Mouse (Mus musculus): ENCODE results near the gene Hs3st3b1. TPM values are rescaled to one million over a fixed set of nuclear protein-coding genes. Genes with fewer than 3 reads are reported as not detected.

The Hs3st3b1 gene
- polyA plus RNA-seq, 1 experiment from 2014 or later: 2.5 TPM

GRCm38 (mm10) chr11:63850261-63850660 lies 71.8 kb downstream of the Hs3st3b1 start:
- Histone ChIP-seq H3K9ac (ENCODE audit: low read depth, low read length) (no peak overlapping the region), H3K4me3 (ENCODE audit: low read depth, low read length) (no peak overlapping the region), H3K4me1 (replicated peaks; ENCODE audit: control insufficient read depth, insufficient read depth, low read length) (no peaks in the 10 kb centered on the region), H3K4me2 (replicated peaks; ENCODE audit: low read depth) (no peak overlapping the region), H3K27ac (ENCODE audit: low read depth, low read length) (no peak overlapping the region), H3K9me3 (ENCODE audit: control insufficient read depth) (no peaks in the 10 kb centered on the region), H3K27me3 (replicated peaks; ENCODE audit: control insufficient read depth, insufficient read depth, low read length) (no peaks in the 10 kb centered on the region), H3K36me3 (ENCODE audit: control insufficient read depth, insufficient read depth) (no peaks in the 10 kb centered on the region)
- TF ChIP-seq CTCF (IDR thresholded peaks at IDR 0.05; ENCODE audit: low read depth): no peak
- ATAC-seq: no peak
- 72% methylated on average over 4 of the region's 4 CpGs for WGBS

- no peaks in the 10 kb centered on the region for H3K9me3 ChIP-seq (ENCODE audit: control insufficient read depth)
- no peak overlapping the region for H3K4me2 ChIP-seq (replicated peaks; ENCODE audit: low read depth)
- no peak for TF ChIP-seq CTCF (IDR thresholded peaks at IDR 0.05; ENCODE audit: low read depth)
- H3K9ac ChIP-seq (ENCODE audit: low read depth, low read length): no peak overlapping the region
- H3K27ac ChIP-seq (ENCODE audit: low read depth, low read length): no peak overlapping the region
- no peak overlapping the region for H3K4me3 ChIP-seq (ENCODE audit: low read depth, low read length)
- no peaks in the 10 kb centered on the region for H3K27me3 ChIP-seq (replicated peaks; ENCODE audit: control insufficient read depth, insufficient read depth, low read length)
- no peak for ATAC-seq
- 66% methylated on average over 6 of the region's 6 CpGs for WGBS
- no peaks in the 10 kb centered on the region for H3K36me3 ChIP-seq (ENCODE audit: control insufficient read depth, insufficient read depth)
- H3K4me1 ChIP-seq (replicated peaks; ENCODE audit: control insufficient read depth, insufficient read depth, low read length): no peaks in the 10 kb centered on the region
Measured at GRCm38 (mm10) chr11:63845379-63845778, 76.7 kb downstream of the Hs3st3b1 start.

- H3K27ac ChIP-seq (ENCODE audit: low read depth, low read length): no peak overlapping the region
- H3K27me3 ChIP-seq (replicated peaks; ENCODE audit: control insufficient read depth, insufficient read depth, low read length): no peaks in the 10 kb centered on the region
- H3K4me2 ChIP-seq (replicated peaks; ENCODE audit: low read depth): no peak overlapping the region
- H3K4me1 ChIP-seq (replicated peaks; ENCODE audit: control insufficient read depth, insufficient read depth, low read length): no peaks in the 10 kb centered on the region
- no peaks in the 10 kb centered on the region for H3K9me3 ChIP-seq (ENCODE audit: control insufficient read depth)
- no peak overlapping the region for H3K4me3 ChIP-seq (ENCODE audit: low read depth, low read length)
- H3K9ac ChIP-seq (ENCODE audit: low read depth, low read length): no peak overlapping the region
- H3K36me3 ChIP-seq (ENCODE audit: control insufficient read depth, insufficient read depth): no peaks in the 10 kb centered on the region
- no peak for ATAC-seq
- WGBS: 68% methylated on average over 8 of the region's 8 CpGs
- no peak for TF ChIP-seq CTCF (IDR thresholded peaks at IDR 0.05; ENCODE audit: low read depth)
Measured at GRCm38 (mm10) chr11:63844701-63845100, 77.4 kb downstream of the Hs3st3b1 start.

- Histone ChIP-seq H3K4me2 (replicated peaks; ENCODE audit: low read depth) (no peak overlapping the region), H3K4me1 (replicated peaks; ENCODE audit: control insufficient read depth, insufficient read depth, low read length) (no peaks in the 10 kb centered on the region), H3K9ac (ENCODE audit: low read depth, low read length) (no peak overlapping the region), H3K9me3 (ENCODE audit: control insufficient read depth) (no peaks in the 10 kb centered on the region), H3K27me3 (replicated peaks; ENCODE audit: control insufficient read depth, insufficient read depth, low read length) (no peaks in the 10 kb centered on the region), H3K27ac (ENCODE audit: low read depth, low read length) (no peak overlapping the region), H3K4me3 (ENCODE audit: low read depth, low read length) (no peak overlapping the region), H3K36me3 (ENCODE audit: control insufficient read depth, insufficient read depth) (no peaks in the 10 kb centered on the region)
- TF ChIP-seq CTCF (IDR thresholded peaks at IDR 0.05; ENCODE audit: low read depth): no peak
- WGBS: 34% methylated on average over 13 of the region's 13 CpGs
- ATAC-seq: no peak
Measured at GRCm38 (mm10) chr11:63837526-63837925, 84.6 kb downstream of the Hs3st3b1 start.

Other genes with a start within 250 kb of the Hs3st3b1 start
- gene Cox10, start 157.2 kb upstream of the Hs3st3b1 start, polyA plus RNA-seq (2015; fragmentation: Nextera tagmentation; extraction: Ambion mirVana): 21.4 and 23.6 TPM in 2 replicates

Measured in intestine, postnatal 0 days (tissue).